In genomic region chr3:51533573-51533972, GRCm38 (mm10) we compare ENCODE assay signal across 16 mouse cellular contexts.
"Had no signal": no experiment of that assay in that cellular context is flagged by ENCODE, and none has a peak within 500 bp of the region (broad histone marks: within the 10 kb centered on the region; RNA-seq: fewer than 3 reads in every experiment).

No protein-coding gene starts in this region.

- DNase-seq: heart, postnatal 10 days; heart, postnatal 14 days; heart, postnatal 36 days; heart, postnatal 4 days; kidney, adult 11 months; kidney, adult 18-20 months; kidney, adult 2 months; kidney, adult 8-10 months; kidney, adult 9 months; kidney, postnatal 10 days; kidney, postnatal 14 days; kidney, postnatal 25 days; kidney, postnatal 36 days; kidney, postnatal 4 days; layer of hippocampus, adult 9-11 months; layer of hippocampus, postnatal 36 days had no signal
